Mouse (Mus musculus) forebrain, embryonic 14.5 days (tissue): Measurements from ENCODE around the gene Dclre1a. TPM values are rescaled to one million over a fixed set of nuclear protein-coding genes. Genes with fewer than 3 reads are reported as not detected.
"Not testable (repeated sequence)": the region's sequence is repeated elsewhere in the genome, so short reads cannot be mapped to it uniquely, and the experiment has no call there.

Source experiments
- ATAC-seq: fragments of 200-750 bp; cut with Nextera tagmentation; 2 replicates; pipeline ENCODE4 v1.8.0; 2017; ENCODE audit warnings: mild to moderate bottlenecking, moderate library complexity
- DNase-seq: peaks from one replicate; pipeline ENCODE4 v3.0.0-alpha.2; 2015; ENCODE audit warnings: low spot score
- H3K27ac ChIP-seq: fragments of 300-500 bp; sonication (generic); 2 replicates; pipeline ENCODE4 v1.5.1; 2014; ENCODE audit warnings: low read depth, mild to moderate bottlenecking, control low read depth, low read length, moderate library complexity
- H3K27me3 ChIP-seq: fragments of 300-500 bp; sonication (generic); replicated peaks from 2 replicates; pipeline ENCODE4 v1.6.1; 2014; ENCODE audit warnings: low read length, control low read depth, mixed read lengths; ENCODE audit not compliant: control insufficient read depth, insufficient read depth
- H3K36me3 ChIP-seq: fragments of 300-500 bp; sonication (generic); 2 replicates; pipeline ENCODE4 v1.6.1; 2014; ENCODE audit warnings: low read length, control low read depth; ENCODE audit not compliant: control insufficient read depth, insufficient read depth
- H3K4me1 ChIP-seq: fragments of 300-500 bp; sonication (generic); 2 replicates; pipeline ENCODE4 v1.6.1; 2014; ENCODE audit warnings: antibody characterized with exemption, low read length, control low read depth; ENCODE audit not compliant: control insufficient read depth, insufficient read depth
- H3K4me2 ChIP-seq: fragments of 300-500 bp; sonication (generic); 2 replicates; pipeline ENCODE4 v1.6.1; 2014; ENCODE audit warnings: mild to moderate bottlenecking, control low read depth, low read length
- H3K4me3 ChIP-seq: fragments of 300-500 bp; sonication (generic); 2 replicates; pipeline ENCODE4 v1.5.1; 2014; ENCODE audit warnings: low read depth, low read length, control low read depth
- H3K9ac ChIP-seq: fragments of 300-500 bp; sonication (generic); 2 replicates; pipeline ENCODE4 v1.6.1; 2014; ENCODE audit warnings: mild to moderate bottlenecking, low read length, control low read depth, moderate library complexity
- H3K9me3 ChIP-seq: fragments of 300-500 bp; sonication (generic); replicated peaks from 2 replicates; pipeline ENCODE4 v1.6.1; 2016; ENCODE audit warnings: low read length, control low read depth, mixed read lengths; ENCODE audit not compliant: control insufficient read depth
- WGBS: fragments of 180-500 bp; shearing (Covaris S2); extraction: QIAGEN DNeasy Blood & Tissue Kit; methylation state at CpG from one replicate; pipeline ENCODE4 v1.1.7; 2014; 5-methylcytosine and 5-hydroxymethylcytosine counted together
- polyA plus RNA-seq: library from polyadenylated mRNA; unstranded; fragments of >200 nt; fragmentation: Nextera tagmentation; extraction: Ambion mirVana; gene quantifications from 2 replicates; pipeline ENCODE4 v1.2.1, GENCODE M21; 2014

Gene Dclre1a
- polyA plus RNA-seq, 1 experiment from 2014 or later: 10.1 TPM

- not testable (repeated sequence) for ATAC-seq, H3K4me1 ChIP-seq, H3K36me3 ChIP-seq, H3K4me3 ChIP-seq, DNase-seq, H3K9me3 ChIP-seq, H3K27me3 ChIP-seq, H3K9ac ChIP-seq, H3K4me2 ChIP-seq, H3K27ac ChIP-seq
- WGBS: no CpG with 5 or more reads among the region's 4 CpGs
These were observed 36.8 kb downstream of the Dclre1a start for GRCm38 (mm10) chr19:56511207-56511606.

GRCm38 (mm10) chr19:56503525-56503924 is 44.5 kb downstream of the Dclre1a start:
- not testable (repeated sequence) for DNase-seq, H3K36me3 ChIP-seq, H3K27ac ChIP-seq, H3K9ac ChIP-seq, H3K9me3 ChIP-seq, H3K4me3 ChIP-seq, ATAC-seq, H3K27me3 ChIP-seq, H3K4me2 ChIP-seq, H3K4me1 ChIP-seq
- no CpG with 5 or more reads among the region's 5 CpGs for WGBS

- not testable (repeated sequence) for H3K4me1 ChIP-seq, H3K27ac ChIP-seq, H3K9me3 ChIP-seq, H3K36me3 ChIP-seq, DNase-seq, H3K27me3 ChIP-seq, H3K4me3 ChIP-seq, H3K4me2 ChIP-seq, ATAC-seq, H3K9ac ChIP-seq
- no CpG with 5 or more reads among the region's 5 CpGs for WGBS
These were observed 45.0 kb downstream of the Dclre1a start for GRCm38 (mm10) chr19:56503069-56503468.

- not testable (repeated sequence) for ATAC-seq, H3K4me1 ChIP-seq
- WGBS: no CpG with 5 or more reads among the region's 2 CpGs
These were observed 53.9 kb downstream of the Dclre1a start for GRCm38 (mm10) chr19:56494157-56494556.

GRCm38 (mm10) chr19:56489601-56490000 is 58.4 kb downstream of the Dclre1a start:
- WGBS: 88% methylated on average over 6 of the region's 6 CpGs
- no peak overlapping the region for H3K27ac ChIP-seq
- H3K4me2 ChIP-seq: no peak overlapping the region
- H3K27me3 ChIP-seq: no peaks in the 10 kb centered on the region
- DNase-seq (no peak), ATAC-seq (no peak)
- H3K36me3 ChIP-seq: no peaks in the 10 kb centered on the region
- H3K9me3 ChIP-seq: no peaks in the 10 kb centered on the region
- H3K9ac ChIP-seq: no peak overlapping the region
- H3K4me3 ChIP-seq: no peak overlapping the region
- peaks cover 18% of the 10 kb centered on the region for H3K4me1 ChIP-seq

More at GRCm38 (mm10) chr19:56494157-56494556, 53.9 kb downstream of the Dclre1a start:
- H3K27ac ChIP-seq, DNase-seq, H3K9ac ChIP-seq, H3K4me3 ChIP-seq, H3K27me3 ChIP-seq, H3K4me2 ChIP-seq, H3K36me3 ChIP-seq, H3K9me3 ChIP-seq: not testable (repeated sequence)

- ATAC-seq (no peak), DNase-seq (no peak)
These were observed 60.7 kb downstream of the Dclre1a start for GRCm38 (mm10) chr19:56487339-56487738.

GRCm38 (mm10) chr19:56486926-56487325 is 61.1 kb downstream of the Dclre1a start:
- WGBS: 88% methylated on average over 7 of the region's 7 CpGs
- DNase-seq (no peak), ATAC-seq (no peak)
- peaks cover 22% of the 10 kb centered on the region for H3K4me1 ChIP-seq
- no peaks in the 10 kb centered on the region for H3K36me3 ChIP-seq
- no peak overlapping the region for H3K27ac ChIP-seq
- no peaks in the 10 kb centered on the region for H3K9me3 ChIP-seq
- no peak overlapping the region for H3K4me2 ChIP-seq
- no peak overlapping the region for H3K4me3 ChIP-seq
- no peak overlapping the region for H3K9ac ChIP-seq
- no peaks in the 10 kb centered on the region for H3K27me3 ChIP-seq

More at GRCm38 (mm10) chr19:56487339-56487738, 60.7 kb downstream of the Dclre1a start:
- Histone ChIP-seq H3K36me3 (no peaks in the 10 kb centered on the region), H3K9ac (no peak overlapping the region), H3K4me2 (no peak overlapping the region), H3K27me3 (no peaks in the 10 kb centered on the region), H3K9me3 (no peaks in the 10 kb centered on the region), H3K4me3 (no peak overlapping the region), H3K27ac (no peak overlapping the region), H3K4me1 (peaks cover 22% of the 10 kb centered on the region)
- WGBS: 95% methylated on average over 2 of the region's 2 CpGs

- Histone ChIP-seq H3K4me3 (no peak overlapping the region), H3K36me3 (no peaks in the 10 kb centered on the region), H3K4me1 (peaks cover 22% of the 10 kb centered on the region), H3K4me2 (no peak overlapping the region), H3K9me3 (no peaks in the 10 kb centered on the region), H3K9ac (no peak overlapping the region), H3K27me3 (no peaks in the 10 kb centered on the region), H3K27ac (no peak overlapping the region)
- ATAC-seq (0 out of 2 replicates have a peak, but pooled peaks have one; percentile 44), DNase-seq (peak; percentile 36)
- WGBS: 31% methylated on average over 13 of the region's 13 CpGs
These were observed 62.4 kb downstream of the Dclre1a start for GRCm38 (mm10) chr19:56485376-56486271.
